Mouse (Mus musculus) midbrain, postnatal 0 days (tissue): ENCODE measurements around the gene Serpinc1. TPM values are rescaled to one million over a fixed set of nuclear protein-coding genes. Genes with fewer than 3 reads are reported as not detected.

Experiments
- ATAC-seq: fragments of 200-750 bp; cut with Nextera tagmentation; 2 replicates; pipeline ENCODE4 v1.8.0; 2017; ENCODE audit warnings: moderate number of reproducible peaks, mild to moderate bottlenecking, moderate TSS enrichment, moderate library complexity; ENCODE audit not compliant: low FRiP score
- DNase-seq: peaks from one replicate; pipeline ENCODE4 v3.0.0-alpha.2; 2015; ENCODE audit warnings: low spot score
- H3K27ac ChIP-seq: fragments of 300-500 bp; sonication (generic); 2 replicates; pipeline ENCODE4 v1.5.1; 2014; ENCODE audit warnings: low read depth, mild to moderate bottlenecking, low read length, mixed read lengths
- H3K27me3 ChIP-seq: fragments of 300-500 bp; sonication (generic); 2 replicates; pipeline ENCODE4 v1.6.1; 2014; ENCODE audit warnings: low read length, control low read depth, mixed read lengths; ENCODE audit not compliant: insufficient read depth
- H3K36me3 ChIP-seq: fragments of 300-500 bp; sonication (generic); 2 replicates; pipeline ENCODE4 v1.6.1; 2014; ENCODE audit warnings: low read length, control low read depth, mixed read lengths; ENCODE audit not compliant: insufficient read depth
- H3K4me1 ChIP-seq: fragments of 300-500 bp; sonication (generic); 2 replicates; pipeline ENCODE4 v1.6.1; 2014; ENCODE audit warnings: mild to moderate bottlenecking, control low read depth, antibody characterized with exemption, low read length, mixed read lengths; ENCODE audit not compliant: insufficient read depth
- H3K4me2 ChIP-seq: fragments of 300-500 bp; sonication (generic); 2 replicates; pipeline ENCODE4 v1.6.1; 2014; ENCODE audit warnings: low read depth, mild to moderate bottlenecking, low read length, mixed read lengths; ENCODE audit not compliant: poor library complexity, severe bottlenecking
- H3K4me3 ChIP-seq: fragments of 300-500 bp; sonication (generic); 2 replicates; pipeline ENCODE4 v1.5.1; 2014; ENCODE audit warnings: low read depth, mild to moderate bottlenecking, low read length, moderate library complexity
- H3K9ac ChIP-seq: fragments of 300-500 bp; sonication (generic); replicated peaks from 2 replicates; pipeline ENCODE4 v1.6.1; 2014; ENCODE audit warnings: mild to moderate bottlenecking, low read length, moderate library complexity, mixed read lengths; ENCODE audit not compliant: poor library complexity, severe bottlenecking
- H3K9me3 ChIP-seq: fragments of 300-500 bp; sonication (generic); 2 replicates; pipeline ENCODE4 v1.6.1; 2016; ENCODE audit warnings: low read length, control low read depth
- CTCF ChIP-seq: IDR thresholded peaks from 2 replicates; pipeline ENCODE4 v1.5.1; 2016; ENCODE audit warnings: antibody characterized with exemption, mild to moderate bottlenecking
- WGBS: fragments of 180-500 bp; shearing (Covaris S2); extraction: QIAGEN DNeasy Blood & Tissue Kit; methylation state at CpG from one replicate; pipeline ENCODE4 v1.1.7; 2014; 5-methylcytosine and 5-hydroxymethylcytosine counted together
- polyA plus RNA-seq: library from polyadenylated mRNA; unstranded; fragments of >200 nt; fragmentation: Nextera tagmentation; extraction: Ambion mirVana; gene quantifications from 2 replicates; pipeline ENCODE4 v1.2.1, GENCODE M21; 2015
- total RNA-seq: library from RNA; depleted of rRNA; stranded (reverse); fragments of >200 nt; gene quantifications from 2 replicates; pipeline ENCODE4 v1.2.3, GENCODE M21; 2014

Gene Serpinc1
- total and polyA plus RNA-seq, 2 experiments from 2014 or later, result 0.05 to 3.4 TPM

GRCm38 (mm10) chr1:160985477-160985876 is 7.1 kb downstream of the Serpinc1 start:
- no peak for TF ChIP-seq CTCF
- Histone ChIP-seq H3K4me1 (no peaks in the 10 kb centered on the region), H3K4me2 (no peak overlapping the region), H3K9ac (no peak overlapping the region), H3K36me3 (no peaks in the 10 kb centered on the region), H3K9me3 (no peaks in the 10 kb centered on the region), H3K27ac (no peak overlapping the region), H3K27me3 (no peaks in the 10 kb centered on the region), H3K4me3 (no peak overlapping the region)
- no peak for ATAC-seq
- 91% methylated on average over 6 of the region's 6 CpGs for WGBS
- no peak for DNase-seq

- Histone ChIP-seq H3K27me3 (no peaks in the 10 kb centered on the region), H3K9ac (no peak overlapping the region), H3K4me1 (no peaks in the 10 kb centered on the region), H3K4me3 (no peak overlapping the region), H3K36me3 (no peaks in the 10 kb centered on the region), H3K9me3 (no peaks in the 10 kb centered on the region), H3K4me2 (no peak overlapping the region), H3K27ac (no peak overlapping the region)
- WGBS, result 89% methylated on average over 17 of the region's 17 CpGs
- ATAC-seq, result no peak; the same call in 1 of the 2 replicates
- no peak for DNase-seq
- no peak for TF ChIP-seq CTCF
These were observed 8.7 kb downstream of the Serpinc1 start for GRCm38 (mm10) chr1:160986881-160987635.

GRCm38 (mm10) chr1:160989395-160989794 is 11.0 kb downstream of the Serpinc1 start:
- Histone ChIP-seq H3K9ac (no peak overlapping the region), H3K27me3 (no peaks in the 10 kb centered on the region), H3K4me3 (no peak overlapping the region), H3K27ac (no peak overlapping the region), H3K9me3 (no peaks in the 10 kb centered on the region), H3K4me1 (no peaks in the 10 kb centered on the region), H3K4me2 (no peak overlapping the region), H3K36me3 (no peaks in the 10 kb centered on the region)
- ATAC-seq (no peak), DNase-seq (no peak)
- no peak for TF ChIP-seq CTCF
- 93% methylated on average over 14 of the region's 15 CpGs for WGBS

- TF ChIP-seq CTCF, result no peak
- no peak overlapping the region for H3K9ac ChIP-seq
- ATAC-seq, result no peak
- no peaks in the 10 kb centered on the region for H3K9me3 ChIP-seq
- DNase-seq, result no peak
- no peaks in the 10 kb centered on the region for H3K36me3 ChIP-seq
- H3K4me3 ChIP-seq, result no peak overlapping the region
- H3K4me1 ChIP-seq, result no peaks in the 10 kb centered on the region
- WGBS, result 60% methylated on average over 6 of the region's 6 CpGs
- no peak overlapping the region for H3K27ac ChIP-seq
- H3K4me2 ChIP-seq, result no peak overlapping the region
- no peaks in the 10 kb centered on the region for H3K27me3 ChIP-seq
These were observed 15.5 kb downstream of the Serpinc1 start for GRCm38 (mm10) chr1:160993851-160994250.

GRCm38 (mm10) chr1:161004942-161005341 is 26.6 kb downstream of the Serpinc1 start:
- no peak overlapping the region for H3K4me3 ChIP-seq
- DNase-seq, result no peak
- ATAC-seq, result no peak
- no peak overlapping the region for H3K4me2 ChIP-seq
- H3K9me3 ChIP-seq, result no peaks in the 10 kb centered on the region
- no peaks in the 10 kb centered on the region for H3K27me3 ChIP-seq
- H3K9ac ChIP-seq, result no peak overlapping the region
- H3K27ac ChIP-seq, result no peak overlapping the region
- H3K4me1 ChIP-seq, result no peaks in the 10 kb centered on the region
- WGBS, result 72% methylated on average over 4 of the region's 4 CpGs
- 0 out of 2 replicates have a peak, but pooled peaks cover 2% of the 10 kb centered on the region for H3K36me3 ChIP-seq
- no peak for TF ChIP-seq CTCF

- no peaks in the 10 kb centered on the region for H3K4me1 ChIP-seq
- H3K27me3 ChIP-seq, result no peaks in the 10 kb centered on the region
- no peaks in the 10 kb centered on the region for H3K9me3 ChIP-seq
- WGBS, result 78% methylated on average over 3 of the region's 3 CpGs
- H3K4me2 ChIP-seq, result no peak overlapping the region
- H3K9ac ChIP-seq, result no peak overlapping the region
- H3K36me3 ChIP-seq, result 0 out of 2 replicates have a peak, but pooled peaks cover 2% of the 10 kb centered on the region
- no peak for DNase-seq
- no peak overlapping the region for H3K4me3 ChIP-seq
- no peak for TF ChIP-seq CTCF
- H3K27ac ChIP-seq, result no peak overlapping the region
- no peak for ATAC-seq
These were observed 27.1 kb downstream of the Serpinc1 start for GRCm38 (mm10) chr1:161005526-161005925.
